Mouse (Mus musculus): ENCODE data around the gene Tns1.
"Not testable (repeated sequence)": the region's sequence is repeated elsewhere in the genome, so short reads cannot be mapped to it uniquely, and the experiment has no call there.

Gene Tns1

DNA sequence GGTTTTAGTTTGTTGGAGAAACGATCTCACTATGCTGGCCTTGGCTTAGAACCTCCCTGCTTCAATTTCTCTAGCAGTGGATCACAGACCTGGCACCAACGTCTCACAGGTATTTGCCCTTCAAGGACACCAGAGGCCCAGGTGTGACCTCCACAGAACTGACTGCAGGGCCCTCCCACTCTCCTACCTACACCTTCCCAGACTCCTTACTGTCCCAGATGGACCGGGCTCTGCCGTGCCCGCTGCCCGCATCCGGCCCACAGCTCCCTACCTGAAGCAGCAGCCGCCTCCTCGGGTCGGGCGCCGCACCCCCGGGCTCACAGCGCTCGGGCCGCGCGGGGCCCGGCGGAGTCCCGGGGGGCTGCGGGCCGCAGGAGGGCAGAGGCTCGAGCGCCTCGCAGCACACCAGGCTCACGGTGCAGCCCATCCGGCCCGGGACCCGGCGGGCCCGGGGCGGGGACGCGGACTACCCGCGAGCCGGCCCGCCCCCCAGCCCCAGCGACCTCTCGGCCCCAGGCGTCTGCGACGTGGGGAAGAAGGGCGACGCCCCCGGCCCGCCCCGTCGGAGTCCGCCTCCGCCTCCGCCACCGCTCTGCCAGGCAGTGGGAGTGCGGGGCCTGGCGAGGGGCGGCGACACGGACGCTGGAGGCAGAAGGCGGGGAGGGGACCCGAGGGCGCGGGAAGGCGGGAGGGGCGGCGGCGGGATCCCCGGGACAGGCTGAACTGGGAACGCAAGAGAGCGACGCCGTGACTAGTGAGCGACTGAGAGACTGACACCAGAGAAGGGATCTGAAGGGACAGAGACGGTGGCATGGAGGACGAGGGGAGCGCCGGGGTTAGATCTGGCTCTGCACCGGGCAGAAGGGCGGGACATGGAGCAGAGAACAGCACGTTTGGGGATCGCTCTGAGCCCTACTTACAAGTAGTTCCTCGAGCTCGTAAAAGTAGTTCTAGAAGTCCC is at the start of gene Tns1:
Gene Tns1 (minus strand): TSS at position 429 of the 961 bp plus-strand sequence.
- peak; percentile 34 to 38 for DNase-seq (ENCODE audit: low spot score in 2 of 2)

DNA sequence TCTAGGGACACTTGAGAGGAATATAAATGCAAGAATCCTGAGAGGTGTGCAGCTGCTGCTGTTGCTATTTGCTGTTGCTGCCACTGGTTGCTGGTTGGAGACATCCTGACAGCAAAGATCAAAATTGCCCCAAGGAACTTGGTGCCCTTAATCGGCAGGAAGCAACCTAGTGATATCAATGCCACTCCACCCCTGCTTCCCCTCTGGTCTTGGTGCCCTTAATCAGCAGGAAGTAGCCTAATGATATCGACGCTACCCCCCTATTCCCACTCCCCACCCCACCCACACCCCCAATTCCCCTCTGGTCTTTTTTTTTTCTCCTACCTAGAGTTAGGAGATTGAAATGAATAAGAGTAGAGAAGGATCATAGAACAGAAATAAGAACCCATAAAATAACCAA is 48.5 kb upstream of the Tns1 start:
- DNase-seq (ENCODE audit: low spot score in 2 of 2), result no peak

DNA sequence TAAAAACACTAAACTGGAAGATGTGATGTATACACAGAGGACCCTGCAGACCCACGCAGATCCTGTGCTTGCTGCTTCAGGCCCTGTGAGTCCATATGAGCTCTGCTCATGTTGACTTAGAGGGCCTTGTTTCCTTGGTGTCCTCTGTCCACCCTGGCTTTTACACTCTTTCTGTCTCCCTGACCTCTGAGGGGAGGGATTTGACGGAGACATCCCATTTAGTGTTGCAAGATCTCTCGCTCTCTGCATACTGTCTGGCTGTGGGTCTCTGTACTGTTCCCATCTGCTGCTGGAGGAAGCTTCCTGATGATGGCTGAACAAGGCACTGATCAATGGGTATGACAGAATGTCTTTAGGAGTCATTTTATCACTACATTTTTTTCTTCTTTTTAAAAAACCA is 45.5 kb upstream of the Tns1 start:
- no peak for DNase-seq (ENCODE audit: low spot score in 2 of 2)

DNA sequence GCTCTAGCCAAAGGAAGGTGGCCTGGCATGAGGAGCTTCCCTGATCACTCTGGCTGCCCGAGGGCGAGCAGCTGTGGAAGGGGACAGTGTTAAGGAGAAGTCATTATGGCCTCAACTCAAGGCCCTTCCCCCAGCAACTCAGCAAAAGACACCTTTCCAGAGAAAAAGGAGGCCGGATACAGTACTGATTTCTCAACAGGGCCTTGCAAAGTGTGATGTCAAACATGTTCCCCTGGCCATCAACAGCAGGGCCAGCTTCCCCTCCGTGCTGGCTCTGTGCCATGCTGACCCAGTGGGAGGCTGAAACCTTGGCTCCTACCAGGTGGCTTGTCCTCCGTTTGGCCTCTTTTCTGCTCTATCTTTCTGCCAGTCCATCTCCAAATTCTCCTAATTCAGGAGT is 42.9 kb upstream of the Tns1 start:
- no peak for DNase-seq (ENCODE audit: low spot score in 2 of 2)

DNA sequence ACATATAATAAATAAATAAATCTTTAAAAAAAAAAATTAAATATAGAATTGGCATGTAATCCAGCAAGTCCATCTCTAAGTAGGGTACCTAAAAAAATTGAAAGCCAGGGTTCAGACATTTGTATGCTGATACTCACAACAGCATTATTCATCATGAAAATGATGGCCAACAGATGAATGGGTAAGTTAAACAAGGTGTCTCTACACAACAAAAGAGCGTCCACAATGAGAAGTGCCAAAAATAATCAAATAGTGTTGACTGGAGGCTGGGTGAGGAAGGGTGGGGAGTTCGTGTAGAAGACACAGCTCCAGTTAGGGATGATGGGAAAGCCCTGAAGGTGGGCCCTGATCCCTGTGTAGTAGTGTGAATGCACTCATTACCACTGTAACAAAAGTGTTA is 35.8 kb upstream of the Tns1 start:
- DNase-seq (ENCODE audit: low spot score in 2 of 2), result no peak

DNA sequence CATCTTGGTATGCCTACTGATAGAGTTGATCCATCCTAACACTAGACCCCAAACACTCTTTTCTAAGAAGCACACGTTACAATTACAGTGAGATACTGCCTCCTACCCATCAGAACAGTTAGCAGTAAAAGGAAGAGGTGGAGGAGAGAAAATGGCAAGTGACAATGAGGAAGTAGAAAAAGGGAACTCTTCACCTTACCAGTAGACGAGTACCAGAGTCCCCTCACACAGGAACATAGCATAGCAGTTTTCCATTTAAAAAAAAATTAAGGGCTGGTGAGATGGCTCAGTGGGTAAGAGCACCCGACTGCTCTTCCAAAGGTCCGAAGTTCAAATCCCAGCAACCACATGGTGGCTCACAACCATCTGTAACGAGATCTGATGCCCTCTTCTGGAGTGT is 35.4 kb upstream of the Tns1 start:
- DNase-seq (ENCODE audit: low spot score in 2 of 2), result not testable (repeated sequence)

DNA sequence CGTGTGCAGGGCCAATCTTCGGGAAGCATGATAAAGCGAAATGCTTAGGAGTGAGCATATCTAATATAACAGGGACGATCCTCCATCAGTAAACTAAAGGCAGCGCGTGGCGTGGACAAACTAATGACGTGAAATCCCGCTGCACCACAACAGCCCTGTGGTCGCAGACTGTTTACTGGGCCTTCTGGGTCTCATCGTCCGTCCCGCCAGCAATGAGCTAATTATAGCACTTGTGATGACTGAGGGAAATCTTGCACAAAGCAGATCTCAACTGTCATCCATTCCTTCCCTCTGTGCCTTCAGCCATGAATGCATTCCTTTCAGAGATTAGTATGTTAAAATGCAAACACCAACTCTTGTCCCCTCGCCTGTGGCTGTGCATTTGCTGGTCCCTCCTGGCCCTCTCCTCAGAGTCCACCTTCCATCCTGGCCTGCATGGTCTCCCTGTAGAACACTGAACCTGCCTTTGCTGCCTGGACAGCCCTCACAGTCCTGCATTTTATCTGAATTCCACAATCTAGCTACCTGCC is 32.2 kb upstream of the Tns1 start:
- DNase-seq (ENCODE audit: low spot score in 2 of 2), result peak in 1 of 2 experiments; percentile 7

DNA sequence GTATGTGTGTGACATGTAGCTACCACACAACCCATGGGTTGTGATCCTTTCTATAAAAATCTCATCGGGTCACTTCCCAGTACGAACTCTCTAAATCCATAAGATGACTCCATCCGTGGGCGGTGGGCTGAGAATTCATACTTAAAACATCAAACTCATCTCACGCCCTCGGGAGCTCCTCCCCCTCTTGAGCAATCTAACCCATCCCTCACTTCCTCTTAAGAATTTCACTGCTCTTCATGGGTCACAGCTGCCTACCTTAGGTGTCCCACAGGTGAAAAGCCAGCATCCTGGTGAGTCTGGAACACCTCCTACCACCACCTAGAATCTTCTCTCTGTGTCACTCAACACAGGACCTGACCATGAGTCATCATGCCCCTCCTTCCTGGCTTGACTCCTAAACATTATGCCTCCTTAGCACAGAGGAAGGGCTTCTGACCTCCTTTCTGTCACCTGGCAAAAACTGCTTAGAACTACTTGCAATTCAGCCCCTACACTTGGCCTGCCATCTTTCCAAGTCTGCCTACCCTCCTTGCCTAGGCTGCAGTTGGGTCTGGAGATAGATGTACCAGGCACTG is 31.3 kb upstream of the Tns1 start:
- DNase-seq (ENCODE audit: low spot score in 2 of 2), result peak in 1 of 2 experiments; percentile 4

DNA sequence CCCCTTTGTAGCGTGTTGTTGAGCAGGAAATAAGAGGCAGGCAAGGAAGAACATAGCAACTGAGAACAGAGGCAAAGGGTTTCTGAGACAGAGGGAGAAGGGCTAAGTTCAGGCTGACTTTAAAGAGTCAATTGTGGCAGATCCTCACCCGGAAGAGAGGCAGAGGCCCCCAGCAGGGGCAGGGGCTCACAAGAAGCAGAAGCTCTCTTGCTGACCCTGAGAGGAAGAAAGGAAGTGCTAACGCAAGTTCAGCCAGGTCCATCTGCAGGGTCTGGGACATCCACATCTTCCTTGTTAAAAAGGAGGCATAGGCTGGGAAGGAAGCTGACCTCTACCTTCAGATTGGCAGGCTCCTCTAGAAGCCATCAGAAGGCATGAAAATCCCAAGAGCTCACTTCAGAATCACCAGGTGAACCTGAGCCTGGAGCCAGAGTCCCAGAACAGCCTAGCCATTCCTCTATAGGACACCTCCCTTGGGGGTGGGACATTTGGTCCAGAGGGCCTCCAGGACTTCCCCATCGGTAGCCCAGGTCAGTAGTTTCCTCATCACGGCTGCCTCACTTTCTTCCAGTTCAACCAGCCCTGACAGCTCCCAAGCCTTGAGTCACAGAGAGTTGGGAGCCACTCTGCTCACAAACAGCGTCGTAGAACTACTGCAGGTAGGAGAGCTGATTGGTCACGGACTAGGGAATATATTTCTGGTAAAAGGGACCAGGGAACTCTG is 29.4 kb upstream of the Tns1 start, which contains the start of gene Cxcr2:
Gene Cxcr2 (plus strand): TSS at position 529 of the 724 bp plus-strand sequence.
- DNase-seq (ENCODE audit: low spot score in 2 of 2), result peak in 1 of 2 experiments; percentile 19

DNA sequence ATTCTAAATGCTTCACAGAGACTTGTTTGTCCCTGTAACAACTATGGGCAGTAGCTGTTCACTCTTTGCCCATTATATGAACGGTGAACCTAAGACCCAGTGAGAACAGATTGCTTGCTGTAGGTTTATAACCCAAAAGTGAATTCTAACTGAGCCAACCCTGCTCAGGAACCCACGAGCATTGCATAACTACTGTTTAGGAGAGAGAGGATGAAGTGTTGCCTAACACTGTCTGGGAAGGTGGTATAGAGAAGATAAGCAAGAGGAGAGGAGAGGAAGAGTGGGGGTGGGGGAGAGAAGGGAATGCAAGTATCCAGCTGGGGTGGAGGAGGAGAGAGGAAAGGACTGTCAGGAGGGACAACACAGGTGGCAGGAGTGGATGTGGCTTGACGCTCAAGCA is 26.8 kb upstream of the Tns1 start:
- DNase-seq (ENCODE audit: low spot score in 2 of 2), result peak in 1 of 2 experiments; percentile 3

DNA sequence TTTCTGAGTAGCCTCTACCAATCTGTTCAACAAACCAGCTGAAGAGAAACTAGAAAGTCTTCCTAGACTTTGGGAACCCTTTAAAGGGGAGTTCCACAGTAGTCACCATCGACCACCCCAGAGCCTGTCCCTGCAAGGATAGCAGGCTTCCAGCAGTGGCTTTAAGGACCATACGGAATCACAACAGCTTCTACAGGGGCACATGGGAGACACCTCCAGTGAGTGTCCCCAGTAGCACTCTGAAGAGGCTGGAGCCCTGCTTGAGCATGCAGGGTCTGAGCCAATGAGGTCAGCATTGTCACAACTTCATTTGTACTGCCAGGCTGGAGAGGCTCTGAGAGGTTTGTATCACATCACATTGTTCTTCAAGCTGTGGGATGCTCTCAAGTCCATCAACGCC is 25.9 kb upstream of the Tns1 start:
- peak in 1 of 2 experiments; percentile 9 for DNase-seq (ENCODE audit: low spot score in 2 of 2)

DNA sequence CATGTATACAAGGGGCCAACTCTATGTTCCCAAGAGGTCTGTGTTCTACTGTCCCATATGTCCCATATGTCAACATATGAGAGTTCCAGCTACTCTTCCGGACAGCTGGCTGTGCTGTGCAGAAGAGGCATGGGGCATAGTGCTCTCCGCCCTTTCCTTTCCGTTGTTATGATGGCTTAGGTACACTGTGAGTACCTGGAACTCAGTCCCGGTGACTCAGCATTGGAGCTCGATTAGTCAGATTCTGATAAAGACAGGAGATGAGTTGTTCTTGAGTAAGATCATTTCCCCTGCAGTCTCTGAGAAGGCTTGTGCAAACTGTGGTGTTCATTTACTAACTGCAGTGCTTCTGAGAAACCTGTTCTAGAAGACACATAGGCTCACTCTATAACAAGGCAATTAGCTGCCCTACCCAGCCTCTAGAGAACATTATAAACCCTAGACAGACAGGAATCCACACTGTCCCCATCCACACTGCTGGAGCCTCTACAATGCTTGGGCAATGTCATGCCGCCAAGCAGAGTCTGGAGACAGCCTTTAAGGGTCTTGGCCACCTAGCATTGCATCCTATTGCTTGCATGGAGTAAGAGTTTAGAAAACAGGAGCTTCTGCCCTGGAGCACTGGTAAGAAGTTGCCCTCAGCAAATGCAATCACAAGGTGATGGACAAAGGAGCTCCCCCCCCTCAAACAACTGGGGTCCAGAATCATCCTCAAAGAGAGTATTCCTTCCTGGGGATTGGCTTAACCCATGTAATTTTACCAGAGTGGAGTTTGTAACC is 25.0 kb upstream of the Tns1 start:
- DNase-seq (ENCODE audit: low spot score in 2 of 2), result peak in 1 of 2 experiments; percentile 11

DNA sequence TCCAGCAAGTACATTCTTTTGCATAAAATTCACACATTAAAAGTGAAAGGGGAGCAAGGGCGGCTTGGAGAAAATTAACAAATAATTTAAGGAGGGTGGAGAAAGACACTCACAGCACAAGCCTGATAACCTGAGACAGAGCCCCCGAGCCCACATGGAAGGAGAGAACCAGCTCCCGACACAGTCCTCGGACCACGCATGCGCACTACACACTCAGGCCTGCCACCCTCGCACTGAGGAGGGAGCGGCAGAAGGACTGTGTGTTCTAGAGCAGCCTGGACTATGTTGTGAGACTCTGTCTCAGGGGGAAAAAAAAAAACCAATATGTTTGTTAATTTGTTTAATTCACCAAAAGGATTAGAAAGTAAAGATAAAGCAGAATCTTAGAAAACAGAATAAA is 17.5 kb upstream of the Tns1 start:
- DNase-seq (ENCODE audit: low spot score in 2 of 2), result no peak

DNA sequence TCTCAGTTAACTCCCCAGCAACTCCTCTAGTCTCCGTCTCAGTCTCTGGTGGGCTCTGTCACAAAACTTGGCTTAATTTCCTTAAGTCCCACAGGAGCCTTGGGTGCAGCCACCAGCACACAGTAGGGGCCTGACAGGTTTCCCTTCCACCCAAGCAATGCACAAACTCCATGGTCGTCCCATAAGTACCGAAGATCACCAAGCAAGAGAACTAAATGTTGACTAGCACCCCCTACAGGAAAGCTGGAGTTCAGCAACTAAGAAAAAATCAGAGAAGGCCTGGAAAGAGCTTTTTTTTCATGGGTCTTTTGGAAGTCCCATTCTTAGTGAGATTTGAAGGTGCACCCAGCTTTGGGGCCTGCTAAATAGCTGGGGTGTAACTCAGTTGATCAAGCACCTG is 15.2 kb upstream of the Tns1 start:
- no peak for DNase-seq (ENCODE audit: low spot score in 2 of 2)

DNA sequence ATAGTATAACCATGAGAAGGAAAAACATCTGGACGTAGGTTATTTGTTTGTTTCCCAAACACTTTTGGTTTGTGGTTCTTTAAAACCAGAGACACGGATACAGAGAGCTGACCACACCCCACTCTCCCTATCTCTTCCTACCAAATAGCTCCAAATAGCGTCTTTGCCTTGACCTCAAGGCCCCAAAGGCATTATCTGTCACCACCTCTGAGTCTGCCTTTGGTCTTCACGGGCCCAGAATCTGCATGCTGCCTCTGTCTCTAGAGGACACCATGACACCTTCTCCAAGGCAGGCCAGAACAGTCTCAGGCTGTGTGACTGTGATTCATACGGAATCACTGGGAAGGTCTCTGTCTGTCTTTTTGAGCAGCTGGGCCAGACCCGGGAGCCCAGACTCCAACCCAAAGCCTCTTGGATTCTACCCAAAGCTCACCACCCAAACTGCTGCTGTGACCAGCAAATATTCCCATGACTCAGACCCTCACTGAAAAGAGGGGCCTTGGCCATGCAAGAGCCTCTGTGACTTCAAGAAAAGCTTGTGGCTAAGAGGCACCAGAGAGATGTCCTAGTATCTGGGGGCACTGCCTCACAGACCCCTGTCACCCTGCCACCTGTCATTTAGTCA is 11.2 kb upstream of the Tns1 start:
- no peak for DNase-seq (ENCODE audit: low spot score in 2 of 2)

DNA sequence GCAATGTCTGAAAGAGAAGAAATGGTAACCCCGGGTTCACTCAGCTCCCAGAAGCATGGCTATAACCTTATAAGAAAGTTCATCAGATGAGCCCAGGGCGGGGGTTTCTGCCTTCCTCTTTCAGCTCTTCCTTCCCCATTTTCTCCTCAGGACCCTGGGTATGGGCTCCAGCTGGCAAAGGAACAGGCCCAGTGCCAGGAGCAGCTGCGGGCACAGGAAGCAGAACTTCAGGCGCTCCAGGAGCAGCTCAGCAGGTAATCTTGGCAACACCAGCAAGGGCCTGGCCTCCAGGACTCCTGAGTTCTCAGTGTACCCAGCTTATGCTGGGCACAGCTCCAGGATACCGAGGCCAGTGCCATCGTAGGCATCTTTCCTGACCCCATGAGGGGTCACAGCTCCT is 9.7 kb upstream of the Tns1 start:
- DNase-seq (ENCODE audit: low spot score in 2 of 2), result peak; percentile 53 to 56

DNA sequence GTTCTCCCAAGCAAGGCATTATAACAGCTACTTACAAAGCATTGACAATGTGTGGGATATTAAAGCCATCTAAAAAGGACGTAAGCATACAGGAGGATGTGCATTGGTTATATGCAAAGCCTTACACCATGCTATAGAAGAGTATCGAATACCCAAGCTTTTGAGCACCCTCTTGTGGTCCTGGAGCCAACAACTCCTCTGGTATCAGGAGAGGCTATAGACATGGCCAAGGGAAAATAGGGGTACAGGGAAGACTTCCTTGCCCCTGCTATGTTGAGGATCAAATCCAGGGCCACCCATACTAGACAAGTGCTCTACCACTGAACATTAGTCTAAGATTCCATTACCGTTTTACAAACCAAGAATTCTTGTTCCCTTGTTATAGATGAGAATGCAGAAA is 7.8 kb upstream of the Tns1 start:
- DNase-seq (ENCODE audit: low spot score in 2 of 2), result no peak

DNA sequence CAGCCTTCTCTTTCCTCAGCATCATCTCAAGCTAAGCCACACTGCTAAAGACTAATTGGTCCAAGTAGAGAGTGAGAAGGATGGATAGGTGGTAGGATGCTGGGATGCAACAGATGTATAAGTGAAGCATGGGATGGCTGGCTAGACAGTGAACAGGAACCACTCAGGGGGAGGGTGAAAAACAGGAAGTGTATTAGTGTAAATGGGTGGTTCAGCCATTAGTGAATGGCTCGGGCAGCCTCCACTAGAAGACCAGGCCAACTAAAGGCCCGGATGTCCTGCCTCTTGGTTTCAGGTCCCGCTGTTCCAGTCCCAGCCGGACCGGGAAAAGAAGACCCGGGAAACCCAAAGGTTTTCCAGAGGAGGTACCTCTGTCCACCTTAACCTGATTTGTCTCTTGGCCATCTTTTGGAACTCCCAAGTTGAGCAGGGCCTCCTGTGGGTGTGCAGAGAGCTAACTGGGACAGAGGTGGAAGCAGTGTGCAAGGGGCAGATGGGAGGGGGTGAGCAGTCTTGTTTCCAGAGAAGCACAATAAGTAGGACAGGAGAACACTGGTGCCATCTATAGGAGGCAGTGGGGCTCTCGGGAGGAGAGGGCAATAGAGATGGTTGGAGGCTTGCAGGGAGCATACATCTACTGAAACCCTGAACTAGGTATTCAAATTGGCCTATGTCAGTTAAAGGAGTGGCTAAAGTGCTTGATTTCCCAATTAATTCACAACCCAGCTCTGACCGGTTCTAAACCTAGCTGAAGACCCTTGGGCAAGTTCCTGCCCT is 6.8 kb upstream of the Tns1 start:
- no peak for DNase-seq (ENCODE audit: low spot score in 2 of 2)

DNA sequence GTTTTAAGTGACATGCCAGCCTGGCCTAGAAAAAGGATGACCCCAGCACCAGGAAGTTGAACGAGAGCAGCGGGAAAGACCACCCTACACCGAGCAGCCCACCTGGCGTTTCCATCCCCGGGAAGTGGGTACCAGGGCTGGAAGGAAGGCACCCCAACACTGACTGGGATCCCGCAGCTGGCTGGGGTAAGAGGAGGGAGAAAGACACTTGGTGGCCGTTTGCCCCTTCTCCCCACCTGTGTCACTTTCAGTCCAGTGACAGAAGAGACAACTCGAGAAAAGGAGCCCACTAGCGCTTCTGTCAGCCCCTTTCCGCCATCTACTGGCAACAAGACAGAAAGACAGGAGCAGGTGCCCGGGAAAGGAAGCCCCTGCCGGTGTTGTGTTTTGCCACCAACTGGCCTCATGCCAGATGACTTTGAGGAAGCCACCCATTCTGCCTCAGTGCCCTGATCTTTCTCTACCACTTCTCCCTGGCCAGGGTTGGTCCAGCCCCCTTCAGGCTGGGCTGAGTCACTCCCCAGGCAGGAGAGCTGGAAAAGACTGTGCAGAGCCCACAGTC is 823 bp upstream of the Tns1 start, which contains the start of gene Rufy4:
Gene Rufy4 (plus strand): TSS at position 551 of the 562 bp plus-strand sequence.
- DNase-seq (ENCODE audit: low spot score in 2 of 2), result peak; percentile 77 to 84

DNA sequence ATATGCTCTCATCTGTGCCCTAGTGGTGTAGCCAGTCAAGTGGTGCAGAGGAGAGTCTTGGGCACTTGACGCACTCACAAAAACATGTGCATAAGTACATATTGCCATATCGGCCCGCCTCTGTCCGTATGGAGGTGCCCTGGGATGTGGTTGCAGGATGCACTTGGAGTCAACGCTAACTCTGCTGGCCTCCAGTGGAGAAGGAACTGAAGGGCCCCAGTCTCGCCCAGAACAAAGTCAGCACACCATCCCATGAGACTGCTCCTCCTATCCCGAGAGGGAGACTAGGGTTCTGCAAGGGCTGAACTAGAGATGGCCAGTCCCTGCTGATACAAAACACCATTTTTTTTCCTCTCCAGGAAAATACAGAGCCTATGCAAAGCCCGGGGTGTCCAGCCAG is 1.0 kb downstream of the Tns1 start:
- no peak for DNase-seq (ENCODE audit: low spot score in 2 of 2)

Data from right cerebral cortex, postnatal 10 days (tissue).